Mouse (Mus musculus) lung, adult 18-20 months (tissue): ENCODE measurements around the gene Frmd8.
"Not testable (repeated sequence)": the region's sequence is repeated elsewhere in the genome, so short reads cannot be mapped to it uniquely, and the experiment has no call there.

Experiments
- DNase-seq, 2 experiments: peaks; one replicate each; pipeline ENCODE4 v3.0.0; 2022; ENCODE audit warnings: mixed read lengths in 2 of 2

Gene Frmd8

GRCm38 (mm10) chr19:5883935-5884334, 8.9 kb upstream of the Frmd8 start:
- no peak for DNase-seq

DNA sequence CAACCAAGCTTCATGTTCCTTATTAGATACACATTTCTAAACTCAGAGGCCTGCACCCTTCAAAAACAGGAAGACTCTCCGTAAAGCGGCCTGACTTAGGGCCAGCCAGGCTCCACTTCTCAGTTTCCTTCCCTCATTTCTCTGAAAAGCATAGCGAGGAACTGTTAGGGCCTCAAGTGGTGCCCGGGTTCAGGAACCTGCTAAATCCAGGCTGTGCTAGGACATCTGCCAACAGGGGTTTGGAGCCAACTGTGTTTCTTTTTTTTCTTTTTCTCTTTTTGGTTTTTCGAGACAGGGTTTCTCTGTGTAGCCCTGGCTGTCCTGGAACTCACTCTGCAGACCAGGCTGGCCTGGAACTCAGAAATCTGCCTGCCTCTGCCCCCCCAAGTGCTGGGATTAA, 7.0 kb upstream of the Frmd8 start:
- not testable (repeated sequence) for DNase-seq

- DNase-seq = no peak
These were observed 6.1 kb upstream of the Frmd8 start for GRCm38 (mm10) chr19:5881155-5881554.

DNA sequence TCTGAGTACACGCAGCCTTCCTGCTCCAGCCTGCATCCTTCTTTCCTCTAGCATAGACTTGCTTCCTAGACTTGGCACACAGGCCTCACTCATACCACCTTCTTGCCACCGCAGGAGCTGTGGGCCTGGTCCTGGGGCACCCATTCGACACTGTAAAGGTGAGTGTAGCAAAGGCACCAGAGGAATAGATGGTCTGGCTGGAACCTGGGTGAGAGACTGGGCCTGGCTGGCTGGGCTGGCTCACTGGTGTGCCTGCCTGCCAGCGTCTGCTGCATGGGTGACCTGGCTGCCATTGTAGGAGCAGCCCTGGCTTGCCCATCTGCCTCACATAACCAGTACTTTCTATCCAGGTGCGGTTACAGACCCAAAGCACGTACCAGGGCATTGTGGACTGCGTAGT, 4.7 kb upstream of the Frmd8 start:
- no peak for DNase-seq

DNA sequence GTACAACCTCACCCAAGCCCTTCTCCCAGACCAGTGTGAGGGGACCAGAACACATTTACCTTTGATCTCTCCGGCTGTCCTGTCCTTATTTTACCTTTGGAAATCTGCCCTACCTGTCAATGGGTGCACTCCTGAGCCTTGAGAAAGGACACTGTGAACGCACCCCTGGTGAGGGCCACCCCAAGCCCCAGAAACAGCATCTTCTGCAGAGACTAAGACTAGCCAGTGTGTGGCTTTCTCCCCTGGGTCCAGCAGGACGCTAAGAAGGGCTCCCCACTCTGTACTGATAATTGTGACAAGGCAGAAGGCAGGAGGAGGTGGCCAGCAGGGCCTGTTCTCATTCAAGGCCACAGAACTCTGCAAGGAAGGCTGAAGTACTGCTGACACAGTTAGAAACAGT, 3.8 kb upstream of the Frmd8 start:
- no peak for DNase-seq

DNA sequence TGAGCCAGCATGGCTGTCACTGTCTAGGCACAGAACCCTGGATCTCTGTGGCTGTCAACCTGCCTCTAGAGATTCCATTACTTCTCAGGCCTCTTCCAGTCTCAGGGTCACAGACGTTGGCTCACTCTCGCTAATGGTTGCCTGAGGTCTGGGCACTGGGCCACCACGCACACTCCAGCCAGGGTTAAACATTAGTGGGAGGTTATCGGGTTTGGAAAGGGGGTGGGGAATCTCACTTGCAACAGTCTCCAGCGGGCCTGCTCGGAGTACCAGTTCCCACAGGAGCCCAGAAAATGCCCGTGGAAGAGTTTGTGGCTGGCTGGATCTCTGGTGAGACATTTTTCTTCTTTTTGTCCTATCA, 3.3 kb upstream of the Frmd8 start:
- DNase-seq = peak; percentile 77 to 83

- peak; percentile 78 to 84 for DNase-seq
These were observed 2.7 kb upstream of the Frmd8 start, which contains the start of gene Slc25a45 for GRCm38 (mm10) chr19:5877618-5878361. TSS of gene Slc25a45 (plus strand) at chr19:5877808.

- no peak for DNase-seq
These were observed 594 bp downstream of the Frmd8 start for GRCm38 (mm10) chr19:5874391-5874968.

GRCm38 (mm10) chr19:5872931-5873556, 2.0 kb downstream of the Frmd8 start:
- DNase-seq = no peak

DNA sequence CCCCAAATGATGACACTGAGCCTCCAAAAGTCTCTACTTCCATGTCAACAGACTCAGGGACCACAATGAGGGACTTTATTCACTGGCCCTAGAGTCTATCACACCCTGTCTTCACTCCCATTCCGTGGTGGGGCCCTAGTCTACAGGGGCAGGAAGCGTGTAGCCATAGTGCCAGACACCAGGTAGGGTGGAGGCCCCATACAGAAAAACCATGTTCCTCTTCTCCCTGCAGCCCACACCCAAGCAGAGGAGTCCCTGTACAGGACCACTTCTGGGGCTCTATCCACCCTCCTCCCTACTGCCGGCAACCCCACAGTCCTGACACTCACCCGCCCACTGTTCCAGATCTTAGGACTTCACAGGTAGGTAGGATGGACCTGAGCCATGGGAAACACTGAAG, 2.5 kb downstream of the Frmd8 start:
- no peak for DNase-seq

DNA sequence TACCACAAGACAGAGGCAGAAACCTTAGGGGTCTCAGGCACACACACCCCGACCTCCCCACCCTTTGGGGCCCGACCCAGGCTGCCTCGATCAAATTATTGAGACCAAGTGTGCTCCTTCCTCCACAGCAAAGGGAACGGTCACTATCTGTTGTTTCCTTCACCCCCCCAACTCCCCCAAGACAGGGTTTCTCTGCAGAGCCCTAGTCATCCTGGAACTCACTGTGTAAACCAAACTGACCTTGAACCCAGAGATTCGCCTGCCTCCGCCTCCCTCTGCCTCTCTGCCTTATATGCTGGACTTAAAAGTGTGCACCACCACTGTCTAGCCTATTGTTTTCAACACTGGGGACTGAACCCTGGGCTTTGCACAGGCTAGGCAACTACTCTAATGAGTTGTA, 3.4 kb downstream of the Frmd8 start:
- no peak for DNase-seq

GRCm38 (mm10) chr19:5871273-5871672, 3.8 kb downstream of the Frmd8 start:
- DNase-seq = peak; percentile 75 to 80

- no peak for DNase-seq
These were observed 7.0 kb downstream of the Frmd8 start for GRCm38 (mm10) chr19:5868096-5868495.

DNA sequence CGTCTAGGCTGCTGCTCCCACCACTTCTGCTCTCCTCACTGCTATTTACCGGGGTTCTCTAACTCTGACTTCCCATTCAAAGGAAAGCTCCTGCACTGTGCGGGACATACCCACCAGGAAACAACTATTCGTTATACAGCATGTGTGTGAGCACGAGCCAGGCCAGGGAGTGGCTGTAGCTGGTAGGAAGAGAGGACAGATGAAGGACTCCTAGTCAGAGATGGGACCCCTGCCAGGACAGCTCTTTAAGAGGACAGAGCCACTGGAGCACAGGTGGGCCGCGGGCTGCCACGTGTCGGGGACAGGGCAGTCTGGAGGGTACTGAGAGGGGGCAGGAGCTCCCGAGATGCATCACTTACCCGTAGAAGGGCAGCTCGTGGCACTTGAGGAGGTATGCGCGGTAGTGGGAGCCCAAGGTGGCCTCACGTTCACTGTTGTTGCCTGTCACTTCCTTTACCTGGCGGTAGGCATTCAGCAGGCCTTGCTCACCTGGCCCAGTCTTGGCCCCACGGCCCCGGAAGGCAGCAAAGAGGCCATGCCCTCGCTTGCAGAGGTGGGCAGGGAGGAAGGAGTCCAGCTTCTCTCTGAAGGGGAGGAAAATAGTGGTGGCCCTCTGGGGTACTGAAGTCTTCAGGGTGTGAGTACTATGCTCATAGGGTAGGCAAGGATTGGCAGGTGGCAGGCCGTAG, 10.2 kb downstream of the Frmd8 start:
- no peak for DNase-seq

- no peak for DNase-seq
These were observed 11.3 kb downstream of the Frmd8 start for GRCm38 (mm10) chr19:5863776-5864175.

DNA sequence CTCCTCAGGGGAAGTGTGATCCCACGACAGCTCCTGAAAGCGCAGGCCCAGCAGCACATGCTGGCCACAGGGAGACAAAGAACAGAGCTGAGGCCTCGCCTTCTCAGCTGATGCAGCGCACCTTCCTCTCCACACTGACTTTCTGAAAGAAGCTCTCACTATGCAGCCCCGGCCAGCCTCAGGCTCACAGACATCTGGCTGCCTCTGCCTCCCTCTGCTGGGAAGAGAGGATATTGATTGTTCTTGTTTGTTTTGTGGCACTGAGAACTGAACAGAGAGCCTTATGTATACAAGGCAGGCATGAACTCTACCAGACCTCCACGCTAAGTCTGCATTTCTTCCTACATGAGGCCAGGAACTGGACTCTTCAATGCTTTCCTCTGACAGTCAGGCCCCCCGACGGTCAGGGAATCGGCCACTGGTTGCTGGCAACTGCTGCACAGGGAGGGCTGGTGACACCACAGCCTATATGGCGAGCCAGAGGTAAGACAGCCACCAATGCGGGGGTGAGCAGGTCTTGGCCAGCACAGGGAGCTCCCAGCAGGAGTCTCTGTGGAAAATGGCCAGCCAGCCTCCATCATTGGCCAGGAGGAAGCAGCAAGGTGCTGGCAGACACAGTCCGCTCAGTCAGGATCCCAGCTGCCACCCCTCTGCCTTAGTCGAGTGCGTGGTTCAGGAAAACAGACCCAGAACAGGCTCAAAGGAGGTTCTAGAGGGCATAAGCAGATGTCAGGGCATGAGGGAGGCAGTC, 12.6 kb downstream of the Frmd8 start:
- no peak for DNase-seq

- DNase-seq = no peak
These were observed 18.5 kb downstream of the Frmd8 start for GRCm38 (mm10) chr19:5856604-5857003.

GRCm38 (mm10) chr19:5852035-5852722, 22.9 kb downstream of the Frmd8 start:
- no peak for DNase-seq

GRCm38 (mm10) chr19:5851481-5851971, 23.5 kb downstream of the Frmd8 start:
- no peak for DNase-seq

- DNase-seq = no peak
These were observed 24.2 kb downstream of the Frmd8 start for GRCm38 (mm10) chr19:5850860-5851259.

DNA sequence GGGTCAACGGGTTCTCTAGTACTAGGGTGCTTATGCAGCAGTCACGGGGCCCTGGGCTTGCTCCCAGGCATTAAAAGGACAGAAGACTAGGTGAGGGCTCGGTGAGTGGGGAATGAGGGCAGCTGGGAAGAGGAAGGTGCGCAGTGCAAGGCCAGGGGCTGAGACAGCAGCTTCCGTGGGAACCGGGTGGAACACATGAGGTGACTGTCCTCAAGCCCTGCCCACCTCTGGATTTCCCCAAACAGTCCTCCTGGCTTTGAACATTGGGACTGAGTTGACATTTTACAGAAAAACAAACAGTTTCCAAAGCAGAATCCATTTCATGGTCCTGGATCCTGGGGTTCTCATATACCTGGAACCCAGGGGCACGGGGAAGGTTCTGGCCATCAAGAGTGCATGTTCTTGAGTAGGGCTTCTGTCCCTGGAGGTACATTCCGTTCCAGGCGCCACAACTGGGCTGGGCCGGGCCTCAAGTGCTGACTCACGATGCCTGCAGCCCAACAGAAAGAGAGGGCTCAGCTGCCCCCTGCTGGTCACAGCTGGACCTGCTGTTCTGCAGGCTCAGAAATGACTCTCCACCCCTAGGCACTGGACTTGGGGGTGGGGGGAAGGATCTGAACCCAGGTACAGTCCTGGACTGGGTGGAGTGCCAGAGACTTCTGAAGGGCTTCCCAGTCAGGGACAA, 25.1 kb downstream of the Frmd8 start:
- DNase-seq = peak; percentile 96 to 97
